Mouse (Mus musculus) E14TG2a.4 (cell line): ENCODE measurements around the gene Crtc1.

Source experiments
- CTCF ChIP-seq: conservative IDR thresholded peaks from 2 replicates; pipeline ENCODE4 v1.5.1; 2014; ENCODE audit warnings: low read length
- POU5F1 ChIP-seq: IDR thresholded peaks from 2 replicates; pipeline ENCODE4 v1.6.1; 2014; ENCODE audit warnings: low read length, borderline replicate concordance

GRCm38 (mm10) chr8:70397611-70398563 lies 41.5 kb downstream of the Crtc1 start:
- TF ChIP-seq CTCF (no peak), POU5F1 (no peak)
